Mouse (Mus musculus) midbrain, embryonic 15.5 days (tissue): ENCODE data around the gene a. TPM values are rescaled to one million over a fixed set of nuclear protein-coding genes. Genes with fewer than 3 reads are reported as not detected.
A peak's percentile ranks its signal among the peaks of the same experiment; 100 is the strongest.
"Not testable (repeated sequence)": the region's sequence is repeated elsewhere in the genome, so short reads cannot be mapped to it uniquely, and the experiment has no call there.

Experiments used
- ATAC-seq: fragments of 200-750 bp; cut with Nextera tagmentation; replicated peaks from 2 replicates; pipeline ENCODE4 v1.8.0; 2017; ENCODE audit warnings: moderate TSS enrichment
- H3K27ac ChIP-seq: fragments of 300-500 bp; sonication (generic); 2 replicates; pipeline ENCODE4 v1.5.1; 2015; ENCODE audit warnings: mild to moderate bottlenecking, inconsistent platforms
- H3K27me3 ChIP-seq: fragments of 300-500 bp; sonication (generic); replicated peaks from 2 replicates; pipeline ENCODE4 v1.6.1; 2015; ENCODE audit warnings: inconsistent platforms
- H3K36me3 ChIP-seq: fragments of 300-500 bp; sonication (generic); replicated peaks from 2 replicates; pipeline ENCODE4 v1.6.1; 2015; ENCODE audit warnings: inconsistent platforms
- H3K4me1 ChIP-seq: fragments of 300-500 bp; sonication (generic); 2 replicates; pipeline ENCODE4 v1.6.1; 2015; ENCODE audit warnings: inconsistent platforms
- H3K4me2 ChIP-seq: fragments of 300-500 bp; sonication (generic); 2 replicates; pipeline ENCODE4 v1.6.1; 2015; ENCODE audit warnings: inconsistent platforms, mild to moderate bottlenecking, moderate library complexity
- H3K4me3 ChIP-seq: fragments of 300-500 bp; sonication (generic); 2 replicates; pipeline ENCODE4 v1.5.1; 2015; ENCODE audit warnings: mild to moderate bottlenecking, inconsistent platforms
- H3K9ac ChIP-seq: fragments of 300-500 bp; sonication (generic); 2 replicates; pipeline ENCODE4 v1.6.1; 2015; ENCODE audit warnings: mild to moderate bottlenecking, inconsistent platforms
- H3K9me3 ChIP-seq: fragments of 300-500 bp; sonication (generic); 2 replicates; pipeline ENCODE4 v1.6.1; 2016; ENCODE audit warnings: inconsistent platforms
- WGBS: fragments of 180-500 bp; shearing (Covaris S2); methylation state at CpG from one replicate; pipeline ENCODE4 v1.1.7; 2015; ENCODE audit warnings: mixed read lengths; 5-methylcytosine and 5-hydroxymethylcytosine counted together
- polyA plus RNA-seq: library from polyadenylated mRNA; unstranded; fragments of >200 nt; fragmentation: Nextera tagmentation; extraction: Ambion mirVana; gene quantifications from 2 replicates; pipeline ENCODE4 v1.2.1, GENCODE M21; 2015

Gene a
- polyA plus RNA-seq, 1 experiment from 2014 or later, result 0.86 TPM

DNA sequence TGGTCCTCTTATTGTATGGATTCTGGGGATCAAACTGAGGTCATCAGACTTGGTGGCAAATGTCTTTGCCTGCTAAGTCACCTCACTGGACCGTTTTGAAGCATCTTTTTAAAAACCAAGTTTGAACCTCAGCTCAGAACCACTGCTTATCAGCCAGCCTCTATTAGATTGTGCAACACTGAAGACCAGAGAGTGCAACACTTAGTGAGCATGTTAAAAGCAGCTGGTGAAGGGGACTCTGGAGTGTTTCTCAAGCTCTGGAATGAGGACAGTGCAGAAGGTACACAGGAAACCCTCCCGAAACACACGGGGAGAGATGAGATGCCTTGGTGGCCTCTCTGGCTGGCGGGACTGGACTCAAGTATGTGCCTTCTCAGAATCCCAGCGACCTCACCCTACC is 200.9 kb downstream of the a start:
- H3K9ac ChIP-seq, result no peak overlapping the region
- H3K4me2 ChIP-seq, result no peak overlapping the region
- H3K27ac ChIP-seq, result no peak overlapping the region
- no peaks in the 10 kb centered on the region for H3K27me3 ChIP-seq
- WGBS, result 87% methylated on average over 5 of the region's 5 CpGs
- H3K4me1 ChIP-seq, result no peaks in the 10 kb centered on the region
- H3K4me3 ChIP-seq, result no peak overlapping the region
- H3K36me3 ChIP-seq, result no peaks in the 10 kb centered on the region
- no peaks in the 10 kb centered on the region for H3K9me3 ChIP-seq
- no peak for ATAC-seq

DNA sequence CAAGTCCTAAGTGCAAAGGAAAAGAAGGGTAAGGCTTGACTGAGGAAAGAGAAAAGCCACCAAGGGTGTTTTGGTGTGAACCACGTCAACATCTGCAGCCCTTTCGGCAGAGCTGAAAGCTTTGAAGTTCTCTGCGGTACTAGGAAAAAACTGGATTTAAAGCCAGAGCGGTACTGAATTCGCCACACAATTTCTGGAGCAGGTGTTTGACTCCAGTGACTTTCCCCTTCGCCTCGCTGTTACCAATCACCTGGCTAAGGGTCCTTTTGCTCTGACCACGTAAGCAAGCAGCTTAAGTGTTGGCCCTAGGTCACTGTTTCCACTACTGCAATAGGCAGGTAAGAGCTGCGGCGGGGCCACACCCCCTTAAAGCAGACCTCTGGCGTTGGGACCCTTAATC is 214.3 kb downstream of the a start:
- H3K4me1 ChIP-seq, result no peaks in the 10 kb centered on the region
- H3K9ac ChIP-seq, result no peak overlapping the region
- H3K27ac ChIP-seq, result no peak overlapping the region
- no peaks in the 10 kb centered on the region for H3K36me3 ChIP-seq
- ATAC-seq, result no peak
- no peak overlapping the region for H3K4me2 ChIP-seq
- no peaks in the 10 kb centered on the region for H3K27me3 ChIP-seq
- no peak overlapping the region for H3K4me3 ChIP-seq
- no peaks in the 10 kb centered on the region for H3K9me3 ChIP-seq
- 93% methylated on average over 11 of the region's 11 CpGs for WGBS

DNA sequence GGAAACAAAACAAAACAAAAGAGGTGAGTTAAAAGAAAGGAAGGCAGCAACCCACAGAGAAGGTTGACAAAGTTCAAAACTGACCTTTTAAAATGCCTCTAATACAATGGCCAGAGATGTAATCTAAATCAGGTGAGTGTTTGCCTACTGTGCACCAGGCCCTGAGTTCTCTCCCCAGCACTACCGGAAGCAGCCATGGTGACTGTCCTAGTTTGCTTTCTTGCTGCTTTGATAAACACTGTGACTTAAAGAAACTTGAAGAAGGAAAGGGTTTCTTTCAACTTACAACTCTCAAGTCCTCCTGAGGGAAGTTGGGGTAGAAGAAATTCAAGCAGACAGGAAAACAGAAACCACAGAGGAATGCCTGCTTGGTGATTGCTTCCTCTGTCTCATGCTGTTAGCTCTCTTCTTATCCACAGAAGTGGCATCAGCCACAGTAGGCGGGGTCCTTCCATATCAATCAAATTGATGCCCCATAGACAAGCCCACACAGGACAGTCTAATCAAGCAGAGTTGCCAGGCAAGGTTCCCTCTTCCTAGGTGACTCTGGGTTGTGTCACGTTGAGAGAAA is 220.0 kb downstream of the a start:
- H3K27ac ChIP-seq, result no peak overlapping the region
- H3K27me3 ChIP-seq, result no peaks in the 10 kb centered on the region
- no peaks in the 10 kb centered on the region for H3K9me3 ChIP-seq
- WGBS, result 56% methylated on average over 3 of the region's 3 CpGs
- H3K4me2 ChIP-seq, result no peak overlapping the region
- no peak overlapping the region for H3K4me3 ChIP-seq
- H3K36me3 ChIP-seq, result no peaks in the 10 kb centered on the region
- ATAC-seq, result no peak
- no peaks in the 10 kb centered on the region for H3K4me1 ChIP-seq
- H3K9ac ChIP-seq, result no peak overlapping the region

DNA sequence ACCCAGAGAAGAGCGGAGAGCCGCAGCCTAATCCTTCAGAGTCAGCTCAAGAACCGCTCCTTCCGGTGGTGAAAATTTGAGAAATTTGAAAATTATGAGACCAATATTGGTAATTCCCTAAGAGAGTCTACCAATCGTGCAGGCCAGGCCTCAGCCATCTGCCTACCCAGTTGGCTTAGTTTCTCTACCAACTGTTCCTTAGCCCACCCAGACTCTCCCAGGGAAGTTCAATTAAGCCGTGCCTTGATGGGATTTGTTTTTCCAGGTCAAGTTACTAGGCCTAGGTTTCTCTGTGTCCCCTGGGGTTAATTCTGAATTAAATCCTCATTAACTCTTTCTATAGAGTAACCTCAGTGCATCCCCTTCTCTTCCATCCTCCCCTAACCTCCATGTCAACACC is 221.8 kb downstream of the a start:
- Histone ChIP-seq H3K4me1 (no peaks in the 10 kb centered on the region), H3K27me3 (no peaks in the 10 kb centered on the region)
- 73% methylated on average over 6 of the region's 6 CpGs for WGBS

DNA sequence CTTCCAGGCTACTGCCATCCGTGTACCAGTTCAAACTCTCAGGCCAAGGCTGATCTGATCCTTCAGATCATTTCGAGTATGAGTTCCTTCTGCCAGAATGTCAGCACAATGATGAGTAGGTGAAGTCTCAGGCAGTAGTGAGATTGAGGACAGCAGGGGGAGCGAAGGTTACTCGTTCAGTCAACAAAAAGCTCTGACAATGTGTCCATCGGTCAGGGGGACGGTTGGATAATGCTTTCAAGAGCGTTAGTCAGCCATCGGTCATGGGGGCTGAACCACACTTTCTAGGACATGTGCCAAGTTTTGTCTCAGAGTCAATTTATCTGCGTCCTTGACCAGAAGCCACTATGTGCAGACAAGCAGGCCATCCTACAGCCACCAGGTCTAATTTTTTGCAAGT is 225.5 kb downstream of the a start:
- not testable (repeated sequence) for H3K36me3 ChIP-seq, H3K4me3 ChIP-seq, H3K9ac ChIP-seq, H3K4me2 ChIP-seq, ATAC-seq, H3K9me3 ChIP-seq, H3K27ac ChIP-seq, H3K27me3 ChIP-seq
- H3K4me1 ChIP-seq, result peaks cover 11% of the 10 kb centered on the region
- 11% methylated on average over 7 of the region's 9 CpGs for WGBS

More for the DNA sequence above, 221.8 kb downstream of the a start:
- Histone ChIP-seq H3K4me2 (no peak overlapping the region), H3K27ac (no peak overlapping the region), H3K36me3 (no peaks in the 10 kb centered on the region), H3K9ac (no peak overlapping the region), H3K9me3 (no peaks in the 10 kb centered on the region), H3K4me3 (no peak overlapping the region)
- no peak for ATAC-seq

DNA sequence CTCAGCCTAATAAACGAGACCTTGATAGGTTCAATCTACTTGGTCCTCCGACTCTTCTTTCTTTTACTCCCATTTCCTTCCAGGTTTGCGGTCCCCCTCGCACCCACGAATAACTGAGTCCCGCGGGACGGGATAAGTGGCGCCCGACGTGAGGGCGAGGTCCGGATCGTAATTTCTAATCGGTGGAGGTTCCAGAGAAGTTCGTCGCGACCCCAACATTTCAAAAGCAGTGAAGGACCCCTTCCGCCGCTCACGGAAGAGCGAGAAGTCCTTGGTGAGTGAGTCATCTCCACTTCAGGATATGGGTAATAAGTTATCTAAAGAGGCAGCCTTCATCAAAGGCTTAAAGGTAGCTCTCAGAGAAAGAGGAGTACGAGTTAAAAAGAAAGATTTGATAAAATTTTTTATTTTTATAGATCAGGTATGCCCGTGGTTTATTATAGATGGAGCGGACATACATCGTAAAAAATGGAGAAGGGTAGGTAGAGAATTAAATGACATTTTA is 227.1 kb downstream of the a start, which contains the start of gene Gm14226:
Gm14226 (plus strand) TSS at position 16 of the 505 bp plus-strand sequence.
- Histone ChIP-seq H3K4me3 (peak within 1 kb of the TSS; percentile 44), H3K4me2 (peak within 1 kb of the TSS; percentile 86), H3K27ac (peak within 1 kb of the TSS; percentile 78), H3K4me1 (peaks cover 11% of the 10 kb centered on the region), H3K9ac (peak within 1 kb of the TSS; percentile 41)
- not testable (repeated sequence) for H3K27me3 ChIP-seq, ATAC-seq, H3K9me3 ChIP-seq, H3K36me3 ChIP-seq
- WGBS, result under 1% methylated on average over 24 of the region's 26 CpGs

DNA sequence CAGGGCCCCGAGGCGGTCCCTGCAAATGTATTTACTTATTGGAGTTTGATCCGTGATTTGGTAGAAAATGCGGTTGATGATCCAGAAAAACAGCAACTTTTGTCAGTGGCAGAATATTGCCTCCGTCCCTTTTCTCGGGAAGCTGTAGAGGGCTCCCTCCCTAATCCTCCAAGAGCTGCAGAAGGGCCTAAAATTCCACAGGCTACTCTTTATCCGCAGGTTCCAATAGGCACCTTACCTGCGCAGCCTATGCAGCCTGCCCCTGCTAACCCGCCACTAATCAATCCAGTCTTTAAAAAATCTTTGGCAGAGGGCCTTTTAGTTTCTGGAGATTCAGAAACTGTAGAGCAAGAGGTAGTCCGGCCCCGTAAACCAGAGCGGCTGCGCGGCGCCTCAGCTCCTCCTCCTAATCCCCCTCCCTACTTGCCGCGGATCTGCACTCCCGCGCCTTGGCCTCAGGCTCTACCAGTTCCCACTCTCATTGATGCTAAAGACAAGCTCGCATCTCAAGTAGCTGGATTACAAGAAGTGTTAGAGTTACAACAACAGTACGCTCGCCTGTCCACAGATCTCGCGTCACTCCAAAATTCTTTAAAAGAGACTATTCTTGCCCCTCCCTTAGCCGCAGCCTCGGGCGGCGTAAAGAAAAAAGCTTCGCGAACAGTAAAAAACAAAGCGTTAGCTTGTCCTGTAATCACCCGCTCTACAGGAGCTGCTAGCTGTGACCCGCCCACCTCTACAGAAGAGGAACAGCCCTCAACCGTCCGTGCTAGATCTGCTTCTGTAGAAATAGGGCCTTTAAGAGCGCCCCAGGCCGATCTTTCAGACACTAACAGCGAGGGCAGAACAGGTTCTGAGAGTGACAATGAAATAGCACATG is 227.8 kb downstream of the a start:
- Histone ChIP-seq H3K9ac (peak overlapping the region; percentile 41), H3K9me3 (no peaks in the 10 kb centered on the region), H3K4me1 (peaks cover 11% of the 10 kb centered on the region), H3K27me3 (no peaks in the 10 kb centered on the region), H3K4me2 (peak overlapping the region; percentile 86), H3K36me3 (no peaks in the 10 kb centered on the region), H3K27ac (peak overlapping the region; percentile 78), H3K4me3 (peak overlapping the region; percentile 44)
- peak; percentile 95 for ATAC-seq
- whole genome bisulfite sequencing, result under 1% methylated on average over 38 of the region's 38 CpGs

DNA sequence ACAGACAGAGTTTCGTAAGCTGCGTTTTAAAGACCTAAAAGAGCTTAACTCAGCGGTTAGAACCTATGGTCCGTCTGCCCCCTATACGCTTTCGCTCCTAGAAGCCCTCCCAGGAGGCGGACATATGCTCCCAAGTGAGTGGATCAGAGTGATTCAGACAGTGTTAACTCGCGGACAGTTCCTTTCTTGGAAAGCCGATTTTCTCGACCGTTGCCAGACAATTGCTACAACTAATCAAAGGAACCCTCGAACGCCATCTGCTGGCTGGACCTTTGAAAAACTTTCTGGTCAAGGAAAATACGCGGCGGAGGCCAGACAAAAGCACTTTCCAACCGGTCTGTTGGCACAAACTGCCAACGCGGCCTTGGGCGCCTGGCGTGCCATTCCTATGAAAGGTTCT is 228.5 kb downstream of the a start:
- ATAC-seq, result peak; percentile 86
- peak overlapping the region; percentile 78 for H3K27ac ChIP-seq
- no peaks in the 10 kb centered on the region for H3K36me3 ChIP-seq
- H3K27me3 ChIP-seq, result no peaks in the 10 kb centered on the region
- H3K4me1 ChIP-seq, result peaks cover 11% of the 10 kb centered on the region
- H3K9me3 ChIP-seq, result no peaks in the 10 kb centered on the region
- peak overlapping the region; percentile 41 for H3K9ac ChIP-seq
- peak overlapping the region; percentile 44 for H3K4me3 ChIP-seq
- whole genome bisulfite sequencing, result under 1% methylated on average over 22 of the region's 22 CpGs
- H3K4me2 ChIP-seq, result peak overlapping the region; percentile 86

DNA sequence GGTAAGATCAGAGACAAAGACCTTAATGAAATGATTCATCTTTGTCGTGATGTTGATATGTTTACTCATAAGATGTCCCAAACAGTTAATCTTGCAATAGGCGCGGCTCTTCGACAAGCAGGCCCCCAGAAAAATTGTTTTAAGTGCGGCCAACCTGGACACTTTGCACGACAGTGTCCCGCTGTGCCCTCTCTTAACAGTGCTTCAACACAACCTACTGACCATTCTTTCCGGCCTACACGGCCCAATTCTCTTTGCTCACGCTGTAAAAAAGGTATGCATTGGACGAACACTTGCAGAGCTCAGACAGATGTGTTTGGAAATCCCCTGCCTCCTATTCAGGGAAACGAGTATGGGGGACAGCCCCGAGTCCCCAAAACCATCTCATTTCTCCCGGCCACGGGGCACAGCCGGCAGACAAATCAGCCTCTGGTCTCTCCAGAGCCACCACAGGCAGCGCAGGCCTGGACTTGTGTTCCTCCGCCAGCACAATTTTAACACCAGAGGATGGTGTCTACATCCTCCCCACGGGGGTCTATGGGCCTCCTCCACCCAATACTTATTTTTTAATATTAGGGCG is 229.1 kb downstream of the a start:
- H3K4me3 ChIP-seq, H3K27me3 ChIP-seq, H3K9ac ChIP-seq, H3K9me3 ChIP-seq, H3K36me3 ChIP-seq, H3K27ac ChIP-seq: not testable (repeated sequence)
- WGBS, result 26% methylated on average over 20 of the region's 20 CpGs
- peak; percentile 2; the same call in 1 of the 2 replicates for ATAC-seq
- Histone ChIP-seq H3K4me2 (peak overlapping the region; percentile 86), H3K4me1 (peaks cover 11% of the 10 kb centered on the region)

DNA sequence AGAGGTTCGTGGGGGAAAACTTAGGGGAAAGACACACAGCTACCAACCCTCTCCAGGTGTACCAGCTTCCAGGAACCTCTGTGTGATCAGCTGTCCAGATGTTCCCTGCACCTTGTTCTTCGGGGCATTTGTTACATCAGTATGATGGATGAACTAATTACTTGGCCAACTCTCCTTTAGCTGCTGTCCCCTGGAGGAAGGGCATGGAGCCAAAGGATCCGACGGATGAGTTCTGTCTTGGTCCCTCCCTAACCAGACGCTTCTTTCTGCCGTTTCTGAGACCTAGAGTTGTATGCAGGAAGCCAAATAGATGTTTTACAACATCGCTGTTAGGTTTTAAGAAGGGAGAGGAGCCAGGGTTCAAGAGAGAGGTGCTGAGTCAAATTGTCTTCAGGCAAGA is 239.6 kb downstream of the a start:
- H3K27me3 ChIP-seq, result no peaks in the 10 kb centered on the region
- H3K4me2 ChIP-seq, result no peak overlapping the region
- no peaks in the 10 kb centered on the region for H3K9me3 ChIP-seq
- WGBS, result 83% methylated on average over 7 of the region's 7 CpGs
- H3K9ac ChIP-seq, result no peak overlapping the region
- ATAC-seq, result no peak
- no peak overlapping the region for H3K27ac ChIP-seq
- H3K36me3 ChIP-seq, result no peaks in the 10 kb centered on the region
- no peaks in the 10 kb centered on the region for H3K4me1 ChIP-seq
- no peak overlapping the region for H3K4me3 ChIP-seq

DNA sequence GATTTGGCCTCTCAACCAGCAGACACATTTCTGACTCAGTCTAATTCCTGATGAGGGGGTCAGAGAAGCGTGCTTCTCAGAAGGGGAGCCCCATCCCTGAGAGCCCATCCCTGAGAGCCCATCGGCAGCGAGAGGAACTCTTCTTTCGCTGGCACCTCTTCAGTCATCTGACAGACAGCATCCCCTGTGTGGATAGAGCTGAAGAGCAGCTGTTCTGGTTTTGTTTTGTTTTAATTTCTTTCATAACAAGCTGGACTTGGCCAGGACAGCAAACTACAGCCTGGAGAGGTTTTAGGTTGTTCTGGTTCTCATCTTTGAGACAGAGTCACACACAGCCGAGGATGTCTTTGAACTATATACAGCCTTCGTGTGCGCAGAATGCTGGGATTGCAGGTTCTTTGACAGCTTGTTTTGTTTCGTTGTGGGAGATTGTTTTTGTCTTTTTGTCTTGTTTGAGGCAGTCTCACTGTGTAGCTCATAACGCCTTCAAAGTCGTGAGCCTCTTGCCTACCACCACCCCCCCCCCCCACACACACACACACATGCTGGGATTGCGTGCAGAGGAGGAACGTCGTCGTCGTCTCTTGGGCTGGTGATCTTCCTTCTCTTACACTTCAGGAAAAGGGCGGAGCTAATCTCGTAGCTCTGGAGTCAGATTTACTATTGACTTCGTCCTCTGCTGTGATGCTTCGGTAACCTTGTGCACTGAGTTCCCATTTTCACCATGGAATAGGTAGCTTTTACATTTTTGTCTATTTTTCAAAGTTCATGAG is 241.9 kb downstream of the a start:
- Histone ChIP-seq H3K4me1 (no peaks in the 10 kb centered on the region), H3K9ac (no peak overlapping the region), H3K27me3 (no peaks in the 10 kb centered on the region), H3K36me3 (no peaks in the 10 kb centered on the region), H3K4me3 (no peak overlapping the region), H3K4me2 (no peak overlapping the region), H3K27ac (no peak overlapping the region), H3K9me3 (no peaks in the 10 kb centered on the region)
- WGBS, result 38% methylated on average over 19 of the region's 19 CpGs
- ATAC-seq, result no peak

DNA sequence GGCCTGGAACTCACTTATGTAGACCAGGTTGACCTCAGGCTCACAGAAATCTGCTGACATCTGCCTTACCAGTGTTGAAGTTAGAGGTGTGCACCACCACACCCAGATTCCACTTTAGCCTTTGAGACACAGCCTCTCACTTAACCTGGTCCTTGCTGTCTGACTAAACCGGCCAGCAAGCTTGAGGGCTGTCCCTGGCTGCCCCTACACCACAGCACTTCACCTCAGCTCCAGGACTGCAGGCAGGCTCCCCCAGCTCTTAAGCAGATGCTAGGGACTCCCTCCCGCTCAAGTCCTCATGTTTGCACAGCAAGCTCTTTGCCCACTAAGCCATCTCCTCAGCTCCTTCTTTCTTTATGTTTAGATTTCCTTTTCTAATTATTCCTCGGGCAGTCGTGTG is 248.8 kb downstream of the a start:
- Histone ChIP-seq H3K9ac (no peak overlapping the region), H3K27me3 (no peaks in the 10 kb centered on the region), H3K4me1 (no peaks in the 10 kb centered on the region), H3K27ac (no peak overlapping the region), H3K4me3 (no peak overlapping the region), H3K36me3 (no peaks in the 10 kb centered on the region), H3K4me2 (no peak overlapping the region), H3K9me3 (no peaks in the 10 kb centered on the region)
- WGBS, result 76% methylated on average over 4 of the region's 4 CpGs
- no peak for ATAC-seq
